Mouse (Mus musculus) intestine, embryonic 16.5 days (tissue): ENCODE data around the gene Chd4. TPM values are rescaled to one million over a fixed set of nuclear protein-coding genes. Genes with fewer than 3 reads are reported as not detected.
"Not testable (repeated sequence)": the region's sequence is repeated elsewhere in the genome, so short reads cannot be mapped to it uniquely, and the experiment has no call there.

ENCODE experiments used
- ATAC-seq: fragments of 200-750 bp; cut with Nextera tagmentation; 2 replicates; pipeline ENCODE4 v1.8.0; 2017; ENCODE audit warnings: moderate TSS enrichment, moderate library complexity
- H3K27ac ChIP-seq: fragments of 300-500 bp; sonication (generic); 2 replicates; pipeline ENCODE4 v1.5.1; 2014; ENCODE audit warnings: mild to moderate bottlenecking, low read length
- H3K27me3 ChIP-seq: fragments of 300-500 bp; sonication (generic); replicated peaks from 2 replicates; pipeline ENCODE4 v1.6.1; 2014; ENCODE audit warnings: low read length, control low read depth, mixed read lengths; ENCODE audit not compliant: control insufficient read depth, insufficient read depth
- H3K36me3 ChIP-seq: fragments of 300-500 bp; sonication (generic); 2 replicates; pipeline ENCODE4 v1.6.1; 2014; ENCODE audit warnings: low read length, control low read depth; ENCODE audit not compliant: control insufficient read depth, insufficient read depth
- H3K4me1 ChIP-seq: fragments of 300-500 bp; sonication (generic); 2 replicates; pipeline ENCODE4 v1.6.1; 2014; ENCODE audit warnings: low read length, control low read depth, mixed read lengths; ENCODE audit not compliant: control insufficient read depth, insufficient read depth
- H3K4me2 ChIP-seq: fragments of 300-500 bp; sonication (generic); 2 replicates; pipeline ENCODE4 v1.6.1; 2014; ENCODE audit warnings: low read depth, low read length, control low read depth
- H3K4me3 ChIP-seq: fragments of 300-500 bp; sonication (generic); 2 replicates; pipeline ENCODE4 v1.5.1; 2014; ENCODE audit warnings: mild to moderate bottlenecking, low read length
- H3K9ac ChIP-seq: fragments of 300-500 bp; sonication (generic); 2 replicates; pipeline ENCODE4 v1.6.1; 2014; ENCODE audit warnings: low read depth, low read length
- H3K9me3 ChIP-seq: fragments of 300-500 bp; sonication (generic); 2 replicates; pipeline ENCODE4 v1.6.1; 2016; ENCODE audit warnings: low read length, control low read depth; ENCODE audit not compliant: control insufficient read depth
- WGBS: fragments of 180-500 bp; shearing (Covaris S2); extraction: QIAGEN DNeasy Blood & Tissue Kit; methylation state at CpG from one replicate; pipeline ENCODE4 v1.1.7; 2014; 5-methylcytosine and 5-hydroxymethylcytosine counted together
- polyA plus RNA-seq: library from polyadenylated mRNA; unstranded; fragments of >200 nt; fragmentation: Nextera tagmentation; extraction: Ambion mirVana; gene quantifications from 2 replicates; pipeline ENCODE4 v1.2.1, GENCODE M21; 2015

The Chd4 gene
- 41.3 and 44.8 TPM in 2 replicates for polyA plus RNA-seq

DNA sequence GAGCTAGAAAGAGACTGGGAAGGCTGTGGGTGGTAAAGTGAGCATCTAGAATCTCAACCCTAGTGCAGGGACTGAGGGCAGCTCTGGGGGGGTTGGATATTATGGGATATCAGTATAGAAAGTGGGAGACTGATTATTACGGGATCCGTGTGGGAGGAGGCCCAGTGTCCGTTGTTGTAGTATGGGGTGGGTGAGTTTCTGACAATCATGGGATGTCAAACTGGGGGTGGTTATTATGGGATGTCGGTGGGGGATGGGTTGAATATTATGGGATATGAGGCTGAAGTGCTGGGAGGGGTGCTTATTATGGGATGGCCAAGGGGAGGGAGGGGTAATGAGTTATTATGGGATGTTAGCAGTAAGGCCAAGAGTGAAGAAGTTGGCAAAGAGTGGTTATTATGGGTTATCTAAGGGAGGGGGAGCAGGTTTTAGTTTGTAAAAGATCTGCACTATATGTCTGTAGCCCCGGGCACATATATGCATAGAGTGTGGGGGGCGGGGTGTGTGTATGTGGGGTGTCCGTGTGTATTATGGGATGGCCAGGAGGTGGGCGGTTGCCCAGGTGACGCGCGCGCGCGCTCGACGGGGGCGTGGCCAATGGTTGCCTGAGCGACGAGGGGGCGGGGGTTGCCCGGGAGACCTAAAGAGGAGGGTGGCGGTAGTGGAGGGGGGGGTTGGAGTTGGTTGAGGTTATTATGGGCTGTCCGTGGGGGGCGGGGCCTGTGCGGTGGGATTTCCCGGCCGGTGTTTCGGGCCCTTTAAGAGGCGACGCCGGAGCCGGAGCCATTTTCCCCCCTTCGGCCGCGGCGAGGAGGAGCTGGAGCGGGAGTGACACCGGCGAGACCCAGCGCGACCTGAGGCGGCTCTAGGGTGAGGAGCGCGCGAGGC lies at the start of gene Chd4:
TSS of gene Chd4 (plus strand) at position 591 of the 888 bp plus-strand sequence.
- H3K9me3 ChIP-seq = no peaks in the 10 kb centered on the region
- H3K4me2 ChIP-seq = peak within 1 kb of the TSS; percentile 94
- H3K36me3 ChIP-seq = peaks cover 2% of the 10 kb centered on the region; the same call in 1 of the 2 replicates
- H3K4me1 ChIP-seq = peaks cover 31% of the 10 kb centered on the region
- ATAC-seq = peak; percentile 77
- H3K27me3 ChIP-seq = no peaks in the 10 kb centered on the region
- peak within 1 kb of the TSS; percentile 96 for H3K9ac ChIP-seq
- H3K4me3 ChIP-seq = peak within 1 kb of the TSS; percentile 98
- H3K27ac ChIP-seq = peak within 1 kb of the TSS; percentile 97
- 2% methylated on average over 45 of the region's 45 CpGs for WGBS

DNA sequence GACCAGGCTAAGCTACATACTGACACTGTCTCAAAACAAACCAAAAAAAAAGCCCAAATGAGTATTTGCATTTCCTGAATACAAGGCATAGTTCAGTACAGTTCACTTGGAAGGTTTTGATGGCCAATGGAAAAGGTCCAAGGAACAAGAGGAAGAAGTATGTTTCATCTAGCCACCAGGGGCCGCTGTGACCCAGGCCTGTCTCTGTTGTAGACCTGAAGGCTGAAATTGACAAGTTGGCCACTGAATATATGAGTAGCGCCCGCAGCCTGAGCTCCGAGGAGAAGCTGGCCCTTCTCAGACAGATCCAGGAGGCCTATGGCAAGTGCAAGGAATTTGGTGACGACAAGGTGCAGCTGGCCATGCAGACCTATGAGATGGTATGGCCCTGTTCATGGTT lies 49.1 kb upstream of the Chd4 start:
- no peaks in the 10 kb centered on the region for H3K4me1 ChIP-seq
- H3K9me3 ChIP-seq = no peaks in the 10 kb centered on the region
- WGBS = 30% methylated on average over 5 of the region's 5 CpGs
- H3K36me3 ChIP-seq = peaks cover 18% of the 10 kb centered on the region
- no peaks in the 10 kb centered on the region for H3K27me3 ChIP-seq
- no peak overlapping the region for H3K4me2 ChIP-seq
- H3K9ac ChIP-seq = no peak overlapping the region
- H3K27ac ChIP-seq = no peak overlapping the region
- no peak overlapping the region for H3K4me3 ChIP-seq
- ATAC-seq = peak; percentile 48

GRCm38 (mm10) chr6:125049678-125050077 lies 46.1 kb upstream of the Chd4 start, which contains the start of gene Acrbp:
Gene Acrbp (plus strand): TSS chr6:125049689.
- H3K4me2 ChIP-seq = no peak within 1 kb of the TSS
- peaks cover 15% of the 10 kb centered on the region; the same call in 1 of the 2 replicates for H3K36me3 ChIP-seq
- H3K4me1 ChIP-seq = no peaks in the 10 kb centered on the region
- H3K27ac ChIP-seq = no peak within 1 kb of the TSS
- 33% methylated on average over 20 of the region's 20 CpGs for WGBS
- no peak within 1 kb of the TSS for H3K9ac ChIP-seq
- ATAC-seq = peak; percentile 51
- no peaks in the 10 kb centered on the region for H3K9me3 ChIP-seq
- H3K27me3 ChIP-seq = no peaks in the 10 kb centered on the region
- H3K4me3 ChIP-seq = no peak within 1 kb of the TSS

DNA sequence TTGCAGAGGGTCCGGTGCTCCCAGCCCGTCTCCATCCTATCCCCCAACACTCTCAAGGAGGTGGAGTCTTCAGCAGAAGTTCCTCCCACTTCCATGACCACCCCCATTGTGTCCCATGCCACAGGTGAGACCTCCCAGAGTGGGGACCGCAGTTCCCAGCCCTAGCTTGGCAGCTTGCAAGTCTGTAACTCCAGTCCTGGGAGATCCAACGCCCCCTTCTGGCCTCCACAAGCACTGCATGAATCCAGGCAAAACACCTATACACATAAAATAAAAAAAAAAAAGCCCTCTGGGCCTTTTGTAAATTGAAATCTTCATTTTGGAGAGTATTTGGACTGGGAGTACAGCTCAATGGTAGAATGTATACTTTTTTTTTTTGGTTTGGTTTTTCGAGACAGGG lies 44.5 kb upstream of the Chd4 start:
- H3K4me3 ChIP-seq = no peak overlapping the region
- H3K27me3 ChIP-seq = no peaks in the 10 kb centered on the region
- 72% methylated on average over 5 of the region's 5 CpGs for WGBS
- H3K9ac ChIP-seq = no peak overlapping the region
- H3K27ac ChIP-seq = no peak overlapping the region
- no peak overlapping the region for H3K4me2 ChIP-seq
- no peaks in the 10 kb centered on the region for H3K4me1 ChIP-seq
- H3K9me3 ChIP-seq = no peaks in the 10 kb centered on the region
- peaks cover 11% of the 10 kb centered on the region; the same call in 1 of the 2 replicates for H3K36me3 ChIP-seq
- ATAC-seq = no peak

DNA sequence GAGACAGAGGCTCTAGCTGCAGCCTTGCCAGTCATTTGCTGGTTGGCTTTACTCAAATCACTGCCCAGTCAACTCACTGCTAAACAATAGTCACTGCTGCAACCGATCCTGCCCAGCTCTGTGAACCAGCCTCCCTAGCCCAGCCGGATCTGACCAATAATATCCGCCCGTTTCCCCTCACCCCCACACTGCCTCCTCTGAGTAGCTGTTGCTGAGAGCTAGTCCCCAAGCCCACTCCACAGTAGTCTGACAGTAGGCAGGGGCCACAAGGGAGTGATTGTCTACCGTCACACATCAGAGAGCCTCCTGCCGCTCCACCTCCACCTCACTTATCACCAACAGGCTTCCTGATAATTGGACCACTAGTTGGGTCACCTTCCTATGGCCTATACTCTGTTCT lies 34.3 kb upstream of the Chd4 start:
- 41% methylated on average over 6 of the region's 6 CpGs for whole genome bisulfite sequencing
- Histone ChIP-seq H3K27ac (no peak overlapping the region), H3K4me2 (no peak overlapping the region), H3K9ac (0 out of 2 replicates have a peak overlapping the region, but pooled peaks have one; percentile 37), H3K4me1 (0 out of 2 replicates have a peak, but pooled peaks cover 6% of the 10 kb centered on the region), H3K36me3 (no peaks in the 10 kb centered on the region), H3K27me3 (no peaks in the 10 kb centered on the region), H3K4me3 (no peak overlapping the region), H3K9me3 (no peaks in the 10 kb centered on the region)
- ATAC-seq = no peak

GRCm38 (mm10) chr6:125062511-125062910 lies 33.3 kb upstream of the Chd4 start:
- no peak overlapping the region for H3K27ac ChIP-seq
- no peaks in the 10 kb centered on the region for H3K27me3 ChIP-seq
- no peak overlapping the region for H3K4me2 ChIP-seq
- 0 out of 2 replicates have a peak, but pooled peaks cover 6% of the 10 kb centered on the region for H3K4me1 ChIP-seq
- ATAC-seq = no peak
- 83% methylated on average over 5 of the region's 5 CpGs for WGBS
- no peaks in the 10 kb centered on the region for H3K9me3 ChIP-seq
- H3K36me3 ChIP-seq = no peaks in the 10 kb centered on the region
- no peak overlapping the region for H3K4me3 ChIP-seq
- no peak overlapping the region for H3K9ac ChIP-seq

DNA sequence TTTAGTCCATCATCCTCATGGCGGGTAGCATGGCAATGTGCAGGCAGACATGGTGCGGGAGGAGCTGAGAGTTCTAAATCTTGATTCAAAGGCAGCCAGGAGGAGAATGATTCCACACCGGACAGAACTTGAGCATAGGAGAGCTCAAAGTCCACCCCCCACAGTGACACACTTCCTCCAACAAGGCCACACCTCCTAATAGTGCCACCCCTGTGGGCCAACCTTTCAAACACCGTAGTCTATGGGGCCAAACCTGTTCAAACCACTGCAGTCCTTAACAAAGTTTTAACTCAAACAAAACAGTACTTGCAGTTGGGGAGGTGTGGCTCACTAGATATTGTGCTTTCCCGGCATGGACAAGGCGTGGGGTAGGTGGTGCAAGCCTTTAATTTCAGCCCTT lies 31.9 kb upstream of the Chd4 start:
- Histone ChIP-seq H3K4me3 (no peak overlapping the region), H3K4me2 (no peak overlapping the region), H3K27me3 (no peaks in the 10 kb centered on the region), H3K4me1 (0 out of 2 replicates have a peak, but pooled peaks cover 6% of the 10 kb centered on the region), H3K27ac (no peak overlapping the region), H3K9ac (no peak overlapping the region), H3K9me3 (no peaks in the 10 kb centered on the region), H3K36me3 (no peaks in the 10 kb centered on the region)
- ATAC-seq = no peak
- 67% methylated on average over 6 of the region's 6 CpGs for WGBS

- no CpG with 5 or more reads among the region's 1 CpGs for WGBS
- not testable (repeated sequence) for H3K27ac ChIP-seq, H3K9ac ChIP-seq
Measured at GRCm38 (mm10) chr6:125065223-125065622, 30.6 kb upstream of the Chd4 start.

DNA sequence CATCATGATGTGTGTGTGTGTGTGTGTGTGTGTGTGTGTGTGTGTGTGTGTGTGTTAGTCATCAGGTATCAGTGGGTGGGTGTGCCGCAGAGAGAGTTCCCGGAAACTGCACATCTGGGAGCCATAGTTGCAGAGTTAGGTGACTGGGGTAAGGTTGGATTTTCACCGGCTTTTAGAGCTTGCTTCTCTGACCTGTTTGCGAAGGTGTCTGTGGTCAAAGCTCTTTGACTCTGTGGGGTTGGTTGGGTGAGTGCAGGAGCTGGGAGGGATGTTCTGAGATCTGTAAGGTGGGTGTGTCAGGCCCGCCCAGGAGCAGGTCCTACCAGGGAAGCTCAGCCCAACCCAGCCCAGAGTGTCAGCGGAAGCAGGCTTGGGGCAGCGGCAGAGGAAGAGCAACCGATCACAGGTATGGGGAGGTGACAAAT lies 28.2 kb upstream of the Chd4 start, which contains the start of gene Lpar5:
TSS of gene Lpar5 (plus strand) at position 350 of the 425 bp plus-strand sequence.
- Histone ChIP-seq H3K36me3 (no peaks in the 10 kb centered on the region), H3K27me3 (no peaks in the 10 kb centered on the region), H3K4me1 (peaks cover 9% of the 10 kb centered on the region), H3K9ac (peak within 1 kb of the TSS; percentile 56), H3K4me3 (peak within 1 kb of the TSS; percentile 37), H3K9me3 (no peaks in the 10 kb centered on the region), H3K4me2 (peak within 1 kb of the TSS; percentile 43), H3K27ac (no peak within 1 kb of the TSS)
- WGBS = 45% methylated on average over 8 of the region's 8 CpGs
- peak; percentile 52 for ATAC-seq

More at GRCm38 (mm10) chr6:125065223-125065622, 30.6 kb upstream of the Chd4 start:
- not testable (repeated sequence) for H3K27me3 ChIP-seq, H3K4me3 ChIP-seq, H3K36me3 ChIP-seq, ATAC-seq, H3K9me3 ChIP-seq, H3K4me2 ChIP-seq, H3K4me1 ChIP-seq
